ENCODE assay signal across 8 mouse cellular contexts in the genomic region with DNA sequence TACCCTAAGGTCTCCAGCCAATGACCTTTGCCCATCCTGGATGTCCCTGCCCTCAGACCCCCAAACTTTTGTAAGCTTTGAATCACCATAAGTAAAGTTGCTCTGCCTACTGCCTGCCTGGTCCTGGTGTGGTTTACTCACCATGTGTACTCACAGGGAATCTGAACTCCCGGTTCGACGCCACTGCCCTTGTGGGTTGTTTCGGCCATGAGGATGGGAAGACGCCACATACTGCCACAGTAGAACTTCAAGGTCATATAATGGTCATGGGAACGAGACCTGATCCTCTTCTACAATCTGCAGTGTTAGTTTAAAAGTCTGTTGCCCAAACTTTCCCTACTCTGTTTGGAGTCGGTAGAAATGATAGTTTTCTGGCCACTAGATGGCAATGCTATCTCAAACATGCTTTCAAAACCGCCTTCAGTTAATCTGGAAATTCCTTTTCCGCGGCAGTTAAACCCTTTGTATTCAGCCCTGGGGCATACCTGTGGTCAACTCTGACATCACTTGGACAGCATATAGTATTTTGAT. TPM values are rescaled to one million over a fixed set of nuclear protein-coding genes. Genes with fewer than 3 reads are reported as not detected.
DNase-seq lines count a peak whose midpoint lies in the region; ATAC-seq and TF ChIP-seq lines count a peak whose summit lies in the region.

No protein-coding gene starts in this region.

- TF ChIP-seq CTCF in heart, adult 2 months (IDR thresholded peaks at IDR 0.05) = peak; percentile 60

- WGBS in heart, adult 2 months = 39% methylated on average over 10 of the region's 10 CpGs
- WGBS in hindbrain, embryonic 16.5 days = 49% methylated on average over 10 of the region's 10 CpGs
- 36% methylated on average over 10 of the region's 10 CpGs for WGBS in liver, embryonic 13.5 days (ENCODE audit: insufficient replicate concordance)

- H3K9ac ChIP-seq in heart, adult 2 months (ENCODE audit: low read depth, low read length) = no peak overlapping the region
- H3K9ac ChIP-seq in hindbrain, embryonic 16.5 days (ENCODE audit: low read depth, low read length) = no peak overlapping the region
- H3K9ac ChIP-seq in liver, embryonic 13.5 days = no peak overlapping the region

- intact Hi-C loops in heart, adult 2 months (cut with DNase I) = loop anchor here (5.0 to 10.0 kb wide), 2 partner anchors 82 to 1040 kb away; no protein-coding TSS in a partner anchor
- intact Hi-C loops in heart, postnatal 36 days (cut with DNase I) = loop anchor here (5.0 kb wide), 1 partner anchor 1042 kb away; no protein-coding TSS in a partner anchor

- H3K4me3 ChIP-seq in heart, adult 2 months = no peak overlapping the region
- 0 out of 2 replicates have a peak overlapping the region, but pooled peaks have one; percentile 14 for H3K4me3 ChIP-seq in hindbrain, embryonic 16.5 days (ENCODE audit: low read length)
- no peak overlapping the region for H3K4me3 ChIP-seq in liver, embryonic 13.5 days (replicated peaks)

- ATAC-seq in hindbrain, embryonic 16.5 days = peak; percentile 54; the same call in 1 of the 2 replicates
- ATAC-seq in liver, embryonic 13.5 days (ENCODE audit: low read depth) = peak; percentile 29; the same call in 1 of the 2 replicates
- no peak for ATAC-seq in CD4-positive, CD25-positive, alpha-beta regulatory T cell, adult 4 months

- H3K36me3 ChIP-seq in heart, adult 2 months (ENCODE audit: control insufficient read depth, insufficient read depth, low read length) = no peaks in the 10 kb centered on the region
- no peaks in the 10 kb centered on the region for H3K36me3 ChIP-seq in hindbrain, embryonic 16.5 days (ENCODE audit: control insufficient read depth, insufficient read depth, low read length)
- H3K36me3 ChIP-seq in liver, embryonic 13.5 days = no peaks in the 10 kb centered on the region

- DNase-seq in heart, adult 2 months = no peak
- no peak for DNase-seq in heart, postnatal 36 days
- DNase-seq in ES-CJ7 (ENCODE audit: low read depth, low spot score) = peak; percentile 36
- peak; percentile 27 for DNase-seq in embryo, embryonic 9.5 days (ENCODE audit: extremely low spot score)
- no peak for DNase-seq in liver, embryonic 13.5 days
- no peak for DNase-seq in cerebellum, adult 9-10 months

- TF ChIP-seq POLR2A in heart, adult 2 months (IDR thresholded peaks at IDR 0.05; ENCODE audit: insufficient read depth, low read depth, low read length) = no peak

- no peaks in the 10 kb centered on the region for H3K79me2 ChIP-seq in heart, adult 2 months (replicated peaks; ENCODE audit: control insufficient read depth, insufficient read depth, low read length)

- no peaks in the 10 kb centered on the region for H3K27me3 ChIP-seq in heart, adult 2 months (ENCODE audit: control insufficient read depth, insufficient read depth, low read length)
- no peaks in the 10 kb centered on the region for H3K27me3 ChIP-seq in hindbrain, embryonic 16.5 days (replicated peaks; ENCODE audit: control insufficient read depth, insufficient read depth, low read length)
- H3K27me3 ChIP-seq in liver, embryonic 13.5 days = no peaks in the 10 kb centered on the region

- no peaks in the 10 kb centered on the region for H3K9me3 ChIP-seq in hindbrain, embryonic 16.5 days (ENCODE audit: control insufficient read depth, low read length)
- H3K9me3 ChIP-seq in liver, embryonic 13.5 days (replicated peaks) = no peaks in the 10 kb centered on the region

- no peaks in the 10 kb centered on the region for H3K4me1 ChIP-seq in heart, adult 2 months (ENCODE audit: control insufficient read depth, insufficient read depth, low read length)
- no peaks in the 10 kb centered on the region for H3K4me1 ChIP-seq in hindbrain, embryonic 16.5 days (ENCODE audit: control insufficient read depth, insufficient read depth, low read depth, low read length)
- H3K4me1 ChIP-seq in liver, embryonic 13.5 days (replicated peaks) = no peaks in the 10 kb centered on the region

- peak overlapping the region; percentile 43 for H3K4me2 ChIP-seq in hindbrain, embryonic 16.5 days (ENCODE audit: low read length)
- 0 out of 2 replicates have a peak overlapping the region, but pooled peaks have one; percentile 26 for H3K4me2 ChIP-seq in liver, embryonic 13.5 days

- no peak overlapping the region for H3K27ac ChIP-seq in heart, adult 2 months
- H3K27ac ChIP-seq in hindbrain, embryonic 16.5 days (ENCODE audit: low read depth, low read length) = no peak overlapping the region
- no peak overlapping the region for H3K27ac ChIP-seq in liver, embryonic 13.5 days

- TF ChIP-seq EP300 in heart, adult 2 months (IDR thresholded peaks at IDR 0.05; ENCODE audit: insufficient read depth, low read depth, low read length) = no peak

RNA-seq across cellular contexts. Expression of gene Hao2, which starts 2.1 kb away (rescaled TPM):
- total RNA-seq in heart, adult 2 months (2021) = not detected
- polyA plus RNA-seq in heart, adult 2 months (2012; rRNA removed) = not detected in 2 replicates
- total RNA-seq in heart, postnatal 36 days (2021) = not detected
- not detected in 2 replicates for polyA plus RNA-seq in hindbrain, embryonic 16.5 days (2015; fragmentation: Nextera tagmentation; extraction: Ambion mirVana)
- polyA plus RNA-seq in liver, embryonic 13.5 days (2015; fragmentation: Nextera tagmentation; extraction: Ambion mirVana) = 2.5 and 2.7 TPM in 2 replicates
- not detected for polyA plus RNA-seq in CD4-positive, CD25-positive, alpha-beta regulatory T cell, adult 4 months (2017; shearing (Covaris generic))

RNA-seq across cellular contexts. Expression of gene Hsd3b1, which starts 35.5 kb away (rescaled TPM):
- not detected for total RNA-seq in heart, adult 2 months (2021)
- 0.16 TPM in 1 of 2 replicates, not detected in the other for polyA plus RNA-seq in heart, adult 2 months (2012; rRNA removed)
- total RNA-seq in heart, postnatal 36 days (2021) = not detected
- polyA plus RNA-seq in hindbrain, embryonic 16.5 days (2015; fragmentation: Nextera tagmentation; extraction: Ambion mirVana) = not detected in 2 replicates
- polyA plus RNA-seq in liver, embryonic 13.5 days (2015; fragmentation: Nextera tagmentation; extraction: Ambion mirVana) = 14.1 and 16.8 TPM in 2 replicates
- polyA plus RNA-seq in CD4-positive, CD25-positive, alpha-beta regulatory T cell, adult 4 months (2017; shearing (Covaris generic)) = not detected

Comparison
In these comparisons a context has a peak if more than half of its experiments do, and no peak if none do; other contexts are left out.
1. DNase-seq: peak in ES-CJ7 (single experiment) and embryo, embryonic 9.5 days (single experiment); none in heart, adult 2 months (0 of 2), heart, postnatal 36 days (0 of 2), liver, embryonic 13.5 days (single experiment) and cerebellum, adult 9-10 months (single experiment).
2. RNA of gene Hsd3b1, which starts 35.5 kb away (polyA plus RNA-seq): 14.1 to 16.8 TPM in liver, embryonic 13.5 days; 0.16 TPM in heart, adult 2 months, not detected in hindbrain, embryonic 16.5 days and not detected in CD4-positive, CD25-positive, alpha-beta regulatory T cell, adult 4 months; every median in the first group is over 10 times any median in the second.